28 mouse cellular contexts compared by ENCODE assay signal in the genomic region with DNA sequence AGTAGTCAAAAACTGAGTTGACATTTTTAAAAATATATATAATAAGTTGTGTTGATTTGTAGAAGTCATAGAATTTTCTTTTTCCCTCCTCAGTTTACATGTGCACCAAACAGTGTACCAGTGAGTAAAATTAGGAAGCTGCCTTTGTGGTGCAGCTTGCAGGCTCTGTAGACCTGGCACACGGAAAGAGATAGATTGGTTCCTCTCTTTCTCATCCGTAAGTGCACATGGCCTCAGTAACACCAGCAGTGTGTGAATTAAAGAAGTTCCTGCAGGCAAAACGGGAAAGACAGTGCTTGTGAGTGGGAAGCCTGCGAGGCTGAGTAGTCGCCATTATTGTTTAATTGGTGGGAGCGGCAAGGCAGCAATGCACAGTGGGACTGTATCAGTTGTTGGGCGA. TPM values are rescaled to one million over a fixed set of nuclear protein-coding genes. Genes with fewer than 3 reads are reported as not detected.
DNase-seq lines count a peak whose midpoint lies in the region; ATAC-seq and TF ChIP-seq lines count a peak whose summit lies in the region.
"Had no signal": no experiment of that assay in that cellular context is flagged by ENCODE, and none has a peak within 500 bp of the region (broad histone marks: within the 10 kb centered on the region; RNA-seq: fewer than 3 reads in every experiment).

No protein-coding gene starts in this region.

- H3K4me3 ChIP-seq in midbrain, embryonic 11.5 days (ENCODE audit: low read depth, low read length) = no peak overlapping the region
- no peak overlapping the region for H3K4me3 ChIP-seq in midbrain, embryonic 16.5 days (ENCODE audit: low read depth, low read length)
- H3K4me3 ChIP-seq in G1E (ENCODE audit: low read depth, low read length) = peak overlapping the region; percentile 64; the same call in 1 of the 2 replicates
- H3K4me3 ChIP-seq: gastrocnemius, adult 2 months; heart, embryonic 13.5 days; hindbrain, embryonic 10.5 days; hindbrain, embryonic 15.5 days; neural tube, embryonic 15.5 days; stomach, embryonic 15.5 days had no signal

- H3K27ac ChIP-seq in midbrain, embryonic 11.5 days (ENCODE audit: low read depth, low read length) = no peak overlapping the region
- no peak overlapping the region for H3K27ac ChIP-seq in midbrain, embryonic 16.5 days (ENCODE audit: low read length)
- H3K27ac ChIP-seq: gastrocnemius, adult 2 months; heart, embryonic 13.5 days; hindbrain, embryonic 10.5 days; hindbrain, embryonic 15.5 days; neural tube, embryonic 15.5 days; stomach, embryonic 15.5 days had no signal

- no peak overlapping the region for H3K9ac ChIP-seq in midbrain, embryonic 11.5 days (ENCODE audit: low read length)
- H3K9ac ChIP-seq in midbrain, embryonic 16.5 days (ENCODE audit: low read depth, low read length) = no peak overlapping the region
- H3K9ac ChIP-seq: heart, embryonic 13.5 days; hindbrain, embryonic 15.5 days; lung, embryonic 14.5 days; neural tube, embryonic 15.5 days; stomach, embryonic 15.5 days had no signal

- no peak overlapping the region for H3K4me2 ChIP-seq in midbrain, embryonic 11.5 days
- no peak overlapping the region for H3K4me2 ChIP-seq in midbrain, embryonic 16.5 days (ENCODE audit: low read length)
- H3K4me2 ChIP-seq: heart, embryonic 13.5 days; hindbrain, embryonic 15.5 days; lung, embryonic 14.5 days; neural tube, embryonic 15.5 days had no signal

- peak; percentile 57 for DNase-seq in midbrain, embryonic 11.5 days (ENCODE audit: low spot score, missing footprints)
- DNase-seq in G1E (ENCODE audit: low spot score) = no peak
- DNase-seq in heart, postnatal 10 days = no peak
- no peak for DNase-seq in frontal cortex, postnatal 25 days (ENCODE audit: low spot score in 2 of 2)
- no peak for DNase-seq in left cerebral cortex, postnatal 4 days
- DNase-seq: adrenal gland, postnatal 10 days; B cell, adult 2 months; cerebellum, adult 8-10 months; cerebellum, postnatal 25 days; gastrocnemius, adult 2 months; gastrocnemius, postnatal 36 days; heart, postnatal 14 days; kidney, adult 2 months; kidney, postnatal 4 days; layer of hippocampus, postnatal 36 days; lung, embryonic 14.5 days; midbrain, embryonic 14.5 days; right cerebral cortex, postnatal 25 days; thymus, adult 18-20 months; thymus, postnatal 25 days had no signal

- TF ChIP-seq CTCF in G1E (IDR thresholded peaks at IDR 0.05; ENCODE audit: low read depth, low read length) = no peak

- intact Hi-C loops in heart, postnatal 10 days (cut with DNase I) = no loop called here
- intact Hi-C loops in left cerebral cortex, postnatal 4 days (cut with DNase I) = no loop called here

- no peaks in the 10 kb centered on the region for H3K36me3 ChIP-seq in midbrain, embryonic 11.5 days (ENCODE audit: control insufficient read depth, insufficient read depth, low read length)
- H3K36me3 ChIP-seq in midbrain, embryonic 16.5 days (ENCODE audit: control insufficient read depth, insufficient read depth, low read length) = no peaks in the 10 kb centered on the region
- peaks cover 81% of the 10 kb centered on the region for H3K36me3 ChIP-seq in G1E (replicated peaks)
- H3K36me3 ChIP-seq: hindbrain, embryonic 10.5 days; hindbrain, embryonic 15.5 days; neural tube, embryonic 15.5 days; stomach, embryonic 15.5 days had no signal

- 88% methylated on average over 7 of the region's 7 CpGs for WGBS in midbrain, embryonic 11.5 days
- 83% methylated on average over 7 of the region's 7 CpGs for WGBS in midbrain, embryonic 16.5 days

- no peaks in the 10 kb centered on the region for H3K27me3 ChIP-seq in midbrain, embryonic 11.5 days (ENCODE audit: control insufficient read depth, insufficient read depth, low read length)
- H3K27me3 ChIP-seq in midbrain, embryonic 16.5 days (ENCODE audit: control insufficient read depth, insufficient read depth, low read depth, low read length) = no peaks in the 10 kb centered on the region
- no peaks in the 10 kb centered on the region for H3K27me3 ChIP-seq in G1E (ENCODE audit: insufficient read depth, low read length)
- H3K27me3 ChIP-seq: heart, embryonic 13.5 days; hindbrain, embryonic 15.5 days; neural tube, embryonic 15.5 days; stomach, embryonic 15.5 days had no signal

- peaks cover 9% of the 10 kb centered on the region for H3K4me1 ChIP-seq in midbrain, embryonic 11.5 days (ENCODE audit: control insufficient read depth, insufficient read depth, low read length)
- peaks cover 10% of the 10 kb centered on the region for H3K4me1 ChIP-seq in midbrain, embryonic 16.5 days (ENCODE audit: control insufficient read depth, insufficient read depth, low read length)
- H3K4me1 ChIP-seq in G1E (ENCODE audit: insufficient read depth, low read depth, low read length) = peaks cover 72% of the 10 kb centered on the region

- ATAC-seq in midbrain, embryonic 11.5 days (ENCODE audit: low FRiP score) = no peak
- no peak for ATAC-seq in midbrain, embryonic 16.5 days
- ATAC-seq in G1E (ENCODE audit: extremely low read depth, insufficient number of reproducible peaks, low FRiP score, poor library complexity, severe bottlenecking) = no peak
- ATAC-seq in megakaryocyte, adult 5-6 weeks (ENCODE audit: poor library complexity, severe bottlenecking) = peak; percentile 53
- ATAC-seq: forebrain, embryonic 14.5 days had no signal

- no peaks in the 10 kb centered on the region for H3K9me3 ChIP-seq in midbrain, embryonic 11.5 days (ENCODE audit: control insufficient read depth, low read length)
- H3K9me3 ChIP-seq in midbrain, embryonic 16.5 days (replicated peaks; ENCODE audit: control insufficient read depth, low read length, poor library complexity, severe bottlenecking) = no peaks in the 10 kb centered on the region
- H3K9me3 ChIP-seq in G1E (replicated peaks) = no peaks in the 10 kb centered on the region
- H3K9me3 ChIP-seq: heart, embryonic 13.5 days; hindbrain, embryonic 10.5 days; hindbrain, embryonic 15.5 days; neural tube, embryonic 15.5 days; stomach, embryonic 15.5 days had no signal

RNA-seq across cellular contexts. Expression of gene Dapp1, which starts 5.9 kb away (rescaled TPM):
- 3.2 and 3.4 TPM in 2 replicates for polyA plus RNA-seq in midbrain, embryonic 11.5 days (2014; fragmentation: Nextera tagmentation; extraction: Ambion mirVana)
- 1.5 and 2.7 TPM in 2 replicates for polyA plus RNA-seq in midbrain, embryonic 16.5 days (2015; fragmentation: Nextera tagmentation; extraction: Ambion mirVana)
- 288 and 301 TPM in 2 replicates for total RNA-seq in G1E (2014; fragmentation: Nextera tagmentation)
- total RNA-seq in G1E (2017) = 438 and 441 TPM in 2 replicates
- 14.3 and 37.2 TPM in 2 replicates for polyA plus RNA-seq in G1E (2012)
- 74.2 and 74.8 TPM in 2 replicates for total RNA-seq in megakaryocyte, adult 5-6 weeks (2015)
- total RNA-seq in megakaryocyte, adult 5-6 weeks (2017) = 95.7 and 112 TPM in 2 replicates
- total RNA-seq in heart, postnatal 10 days (2021) = 1 to 10 TPM; 4.0 to 5.2 TPM
- 1 to 10 TPM; 4.7 to 4.8 TPM for total RNA-seq in left cerebral cortex, postnatal 4 days (2021)

RNA-seq across cellular contexts. Expression of gene Lamtor3, which starts 57.1 kb away (rescaled TPM):
- 98.7 and 106 TPM in 2 replicates for polyA plus RNA-seq in midbrain, embryonic 11.5 days (2014; fragmentation: Nextera tagmentation; extraction: Ambion mirVana)
- polyA plus RNA-seq in midbrain, embryonic 16.5 days (2015; fragmentation: Nextera tagmentation; extraction: Ambion mirVana) = 132 and 133 TPM in 2 replicates
- total RNA-seq in G1E (2014; fragmentation: Nextera tagmentation) (152 and 187 TPM in 2 replicates), G1E (2017) (233 and 234 TPM in 2 replicates)
- 27.0 and 38.4 TPM in 2 replicates for polyA plus RNA-seq in G1E (2012)
- 107 and 129 TPM in 2 replicates for total RNA-seq in megakaryocyte, adult 5-6 weeks (2015)
- total RNA-seq in megakaryocyte, adult 5-6 weeks (2017) = 102 and 112 TPM in 2 replicates
- 10 to 100 TPM; 87.8 to 98.0 TPM for total RNA-seq in heart, postnatal 10 days (2021)
- 10 to 100 TPM; 69.0 to 73.3 TPM for total RNA-seq in left cerebral cortex, postnatal 4 days (2021)

Comparison
In these comparisons a context has a peak if more than half of its experiments do, and no peak if none do; other contexts are left out.
1. RNA of gene Dapp1, which starts 5.9 kb away (total RNA-seq): 288 to 441 TPM in G1E and 74.2 to 112 TPM in megakaryocyte, adult 5-6 weeks; 4.0 to 5.2 TPM in heart, postnatal 10 days and 4.7 to 4.8 TPM in left cerebral cortex, postnatal 4 days; every median in the first group is over 10 times any median in the second.